Mouse (Mus musculus): ENCODE measurements around the gene Hand1. TPM values are rescaled to one million over a fixed set of nuclear protein-coding genes. Genes with fewer than 3 reads are reported as not detected.
A peak's percentile ranks its signal among the peaks of the same experiment; 100 is the strongest.

Hand1 gene
- polyA plus RNA-seq, 1 experiment from 2014 or later = 1.6 TPM

DNA sequence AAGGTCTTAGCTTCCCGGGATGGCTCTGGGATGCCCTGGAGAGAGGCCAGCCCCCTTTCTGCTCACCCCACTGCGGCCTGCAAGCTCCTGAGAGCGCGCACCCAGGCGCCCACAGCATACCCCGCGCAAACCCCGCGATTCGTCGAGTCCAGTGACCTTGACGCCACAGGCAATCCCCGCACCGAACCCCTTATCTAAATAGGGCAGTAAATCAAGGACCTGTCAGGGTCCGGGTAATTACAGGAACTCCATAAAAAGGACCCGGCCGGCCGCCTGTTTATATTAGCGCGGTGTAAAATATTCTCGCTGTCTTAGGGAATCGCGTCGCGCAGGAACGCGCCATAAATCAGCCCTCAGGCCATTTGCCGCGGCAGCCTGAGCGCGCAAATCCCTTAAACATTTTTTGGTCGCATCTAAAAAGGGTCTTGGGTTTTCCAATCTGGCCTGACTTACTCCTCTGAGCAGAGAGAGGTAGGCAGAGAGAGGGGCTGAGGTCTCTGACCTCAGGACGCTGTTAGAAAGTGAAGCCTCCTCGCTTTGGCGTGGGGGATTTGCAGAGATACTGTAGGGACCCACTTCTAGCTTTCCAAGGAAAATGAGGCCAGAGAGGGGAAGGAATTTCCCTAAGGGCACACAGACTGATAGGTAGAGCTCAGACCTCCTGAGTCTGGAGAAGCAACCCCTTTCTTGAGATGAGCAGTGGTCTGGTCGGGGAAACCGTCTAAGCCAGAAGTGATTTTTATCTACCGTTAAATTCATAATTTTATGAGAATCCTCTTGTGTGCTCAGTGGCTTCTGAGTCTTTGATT is 4.5 kb upstream of the Hand1 start:
- no peaks in the 10 kb centered on the region for H3K9me3 ChIP-seq (ENCODE audit: control insufficient read depth, low read length)
- no peak overlapping the region for H3K9ac ChIP-seq (ENCODE audit: low read depth, low read length)

GRCm38 (mm10) chr11:57836401-57836800 is 3.8 kb upstream of the Hand1 start:
- H3K27me3 ChIP-seq (replicated peaks; ENCODE audit: control insufficient read depth, insufficient read depth, low read length) = peaks cover 98% of the 10 kb centered on the region
- ATAC-seq (ENCODE audit: low read depth) (no peak), DNase-seq (ENCODE audit: low spot score) (no peak)
- H3K4me3 ChIP-seq (ENCODE audit: low read depth, low read length) = no peak overlapping the region
- H3K4me1 ChIP-seq (ENCODE audit: control insufficient read depth, insufficient read depth, low read length) = no peaks in the 10 kb centered on the region
- no peaks in the 10 kb centered on the region for H3K9me3 ChIP-seq (ENCODE audit: control insufficient read depth, low read length)
- H3K27ac ChIP-seq (replicated peaks; ENCODE audit: low read depth, low read length) = no peak overlapping the region
- H3K4me2 ChIP-seq (ENCODE audit: low read depth, low read length) = no peak overlapping the region
- WGBS = 10% methylated on average over 9 of the region's 9 CpGs
- H3K9ac ChIP-seq (ENCODE audit: low read depth, low read length) = no peak overlapping the region
- H3K36me3 ChIP-seq (ENCODE audit: control insufficient read depth, insufficient read depth, low read length) = no peaks in the 10 kb centered on the region

More for the DNA sequence above, 4.5 kb upstream of the Hand1 start:
- ATAC-seq (ENCODE audit: low read depth) = no peak
- Histone ChIP-seq H3K27ac (replicated peaks; ENCODE audit: low read depth, low read length) (no peak overlapping the region), H3K4me1 (ENCODE audit: control insufficient read depth, insufficient read depth, low read length) (no peaks in the 10 kb centered on the region), H3K27me3 (replicated peaks; ENCODE audit: control insufficient read depth, insufficient read depth, low read length) (peaks cover 98% of the 10 kb centered on the region), H3K4me2 (ENCODE audit: low read depth, low read length) (peak overlapping the region; percentile 35), H3K4me3 (ENCODE audit: low read depth, low read length) (peak overlapping the region; percentile 11; the same call in 1 of the 2 replicates), H3K36me3 (ENCODE audit: control insufficient read depth, insufficient read depth, low read length) (no peaks in the 10 kb centered on the region)
- no peak for DNase-seq (ENCODE audit: low spot score)
- 2% methylated on average over 38 of the region's 38 CpGs for WGBS

DNA sequence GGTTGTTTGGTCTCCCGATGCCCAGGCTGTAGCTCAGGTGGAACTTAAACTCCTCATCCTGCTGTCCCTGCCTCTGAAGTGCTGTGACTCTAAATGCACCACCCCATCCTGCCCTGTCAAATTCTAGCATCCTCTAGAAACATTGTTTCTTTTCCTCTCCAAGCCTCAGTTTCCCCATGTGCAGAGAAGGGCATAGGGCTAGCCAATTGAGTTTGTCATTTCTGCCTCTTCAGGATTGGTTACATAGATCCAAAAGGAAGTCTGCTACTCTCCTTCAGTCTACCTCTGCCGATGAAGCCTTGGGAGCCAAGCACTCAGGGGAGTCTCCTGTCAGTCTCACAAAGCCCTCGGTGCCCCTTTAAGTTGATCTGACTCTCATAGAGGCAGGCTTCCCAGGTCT is 3.3 kb upstream of the Hand1 start:
- Histone ChIP-seq H3K36me3 (ENCODE audit: control insufficient read depth, insufficient read depth, low read length) (no peaks in the 10 kb centered on the region), H3K9me3 (ENCODE audit: control insufficient read depth, low read length) (no peaks in the 10 kb centered on the region), H3K4me3 (ENCODE audit: low read depth, low read length) (no peak overlapping the region), H3K27ac (replicated peaks; ENCODE audit: low read depth, low read length) (no peak overlapping the region), H3K27me3 (replicated peaks; ENCODE audit: control insufficient read depth, insufficient read depth, low read length) (peaks cover 98% of the 10 kb centered on the region), H3K4me2 (ENCODE audit: low read depth, low read length) (no peak overlapping the region), H3K4me1 (ENCODE audit: control insufficient read depth, insufficient read depth, low read length) (no peaks in the 10 kb centered on the region), H3K9ac (ENCODE audit: low read depth, low read length) (no peak overlapping the region)
- ATAC-seq (ENCODE audit: low read depth) (no peak), DNase-seq (ENCODE audit: low spot score) (no peak)
- WGBS = 17% methylated on average over 3 of the region's 3 CpGs

DNA sequence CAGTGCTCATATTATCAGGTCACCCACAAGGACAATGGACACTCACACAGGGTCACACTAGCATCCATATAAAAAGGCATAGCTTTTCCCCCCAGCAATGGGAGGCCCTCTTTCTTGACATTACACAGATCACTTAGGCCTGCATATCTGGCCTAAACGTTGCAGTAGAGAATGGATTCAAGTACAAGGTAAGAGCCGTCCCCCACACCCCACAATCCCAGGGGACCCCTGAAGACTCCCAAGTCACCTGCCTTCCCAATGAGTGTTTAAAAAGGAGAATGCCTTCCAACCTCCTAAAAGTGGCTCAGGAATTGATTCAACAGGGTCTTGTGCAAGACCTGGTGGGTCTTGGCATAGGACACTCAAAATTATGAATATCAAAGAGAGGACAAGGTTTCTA is 2.7 kb upstream of the Hand1 start:
- Histone ChIP-seq H3K27ac (replicated peaks; ENCODE audit: low read depth, low read length) (no peak overlapping the region), H3K4me2 (ENCODE audit: low read depth, low read length) (no peak overlapping the region), H3K27me3 (replicated peaks; ENCODE audit: control insufficient read depth, insufficient read depth, low read length) (peaks cover 98% of the 10 kb centered on the region), H3K9me3 (ENCODE audit: control insufficient read depth, low read length) (no peaks in the 10 kb centered on the region), H3K4me1 (ENCODE audit: control insufficient read depth, insufficient read depth, low read length) (no peaks in the 10 kb centered on the region), H3K4me3 (ENCODE audit: low read depth, low read length) (no peak overlapping the region), H3K9ac (ENCODE audit: low read depth, low read length) (no peak overlapping the region), H3K36me3 (ENCODE audit: control insufficient read depth, insufficient read depth, low read length) (no peaks in the 10 kb centered on the region)
- DNase-seq (ENCODE audit: low spot score) = no peak
- WGBS = 15% methylated on average over 2 of the region's 2 CpGs
- no peak for ATAC-seq (ENCODE audit: low read depth)

DNA sequence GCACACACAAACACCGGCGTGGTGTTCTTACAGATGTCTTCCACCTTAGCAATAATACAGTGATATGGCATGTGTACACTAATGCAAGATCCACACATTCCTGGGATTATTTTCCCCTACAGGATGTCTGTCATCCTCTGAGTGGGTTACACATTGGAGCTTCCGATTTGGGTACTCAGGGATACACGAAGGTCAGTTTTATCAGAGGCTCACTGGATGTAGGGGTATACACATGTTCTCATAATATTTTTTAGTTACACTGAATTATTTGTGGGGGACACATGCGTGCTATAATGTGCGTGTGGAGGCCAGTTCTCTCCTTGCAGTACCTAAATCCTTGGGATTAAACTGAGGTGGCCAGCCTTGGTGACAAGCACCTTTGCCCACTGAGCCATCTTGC is 1.4 kb upstream of the Hand1 start:
- 8% methylated on average over 6 of the region's 6 CpGs for WGBS
- H3K9me3 ChIP-seq (ENCODE audit: control insufficient read depth, low read length) = no peaks in the 10 kb centered on the region
- no peaks in the 10 kb centered on the region for H3K4me1 ChIP-seq (ENCODE audit: control insufficient read depth, insufficient read depth, low read length)
- H3K4me2 ChIP-seq (ENCODE audit: low read depth, low read length) = 0 out of 2 replicates have a peak overlapping the region, but pooled peaks have one; percentile 25
- H3K36me3 ChIP-seq (ENCODE audit: control insufficient read depth, insufficient read depth, low read length) = no peaks in the 10 kb centered on the region
- peaks cover 98% of the 10 kb centered on the region for H3K27me3 ChIP-seq (replicated peaks; ENCODE audit: control insufficient read depth, insufficient read depth, low read length)
- no peak overlapping the region for H3K27ac ChIP-seq (replicated peaks; ENCODE audit: low read depth, low read length)
- no peak for DNase-seq (ENCODE audit: low spot score)
- ATAC-seq (ENCODE audit: low read depth) = no peak
- no peak overlapping the region; the same call in 1 of the 2 replicates for H3K4me3 ChIP-seq (ENCODE audit: low read depth, low read length)
- no peak overlapping the region for H3K9ac ChIP-seq (ENCODE audit: low read depth, low read length)

- Histone ChIP-seq H3K27ac (replicated peaks; ENCODE audit: low read depth, low read length) (no peak overlapping the region), H3K36me3 (ENCODE audit: control insufficient read depth, insufficient read depth, low read length) (no peaks in the 10 kb centered on the region), H3K9ac (ENCODE audit: low read depth, low read length) (no peak overlapping the region), H3K4me2 (ENCODE audit: low read depth, low read length) (peak overlapping the region; percentile 25), H3K27me3 (replicated peaks; ENCODE audit: control insufficient read depth, insufficient read depth, low read length) (peaks cover 98% of the 10 kb centered on the region), H3K9me3 (ENCODE audit: control insufficient read depth, low read length) (no peaks in the 10 kb centered on the region), H3K4me3 (ENCODE audit: low read depth, low read length) (no peak overlapping the region; the same call in 1 of the 2 replicates), H3K4me1 (ENCODE audit: control insufficient read depth, insufficient read depth, low read length) (no peaks in the 10 kb centered on the region)
- 3% methylated on average over 23 of the region's 30 CpGs for WGBS
- DNase-seq (ENCODE audit: low spot score) (peak; percentile 46), ATAC-seq (ENCODE audit: low read depth) (no peak)
Observed at GRCm38 (mm10) chr11:57833296-57833977, 819 bp upstream of the Hand1 start.

- Histone ChIP-seq H3K27ac (replicated peaks; ENCODE audit: low read depth, low read length) (no peak overlapping the region), H3K27me3 (replicated peaks; ENCODE audit: control insufficient read depth, insufficient read depth, low read length) (peaks cover 98% of the 10 kb centered on the region), H3K9ac (ENCODE audit: low read depth, low read length) (no peak overlapping the region), H3K36me3 (ENCODE audit: control insufficient read depth, insufficient read depth, low read length) (no peaks in the 10 kb centered on the region), H3K4me3 (ENCODE audit: low read depth, low read length) (peak overlapping the region; percentile 18), H3K9me3 (ENCODE audit: control insufficient read depth, low read length) (no peaks in the 10 kb centered on the region), H3K4me1 (ENCODE audit: control insufficient read depth, insufficient read depth, low read length) (peaks cover 5% of the 10 kb centered on the region), H3K4me2 (ENCODE audit: low read depth, low read length) (no peak overlapping the region)
- ATAC-seq (ENCODE audit: low read depth) (no peak), DNase-seq (ENCODE audit: low spot score) (no peak)
- 17% methylated on average over 15 of the region's 16 CpGs for WGBS
Observed at GRCm38 (mm10) chr11:57831861-57832260, 757 bp downstream of the Hand1 start.

DNA sequence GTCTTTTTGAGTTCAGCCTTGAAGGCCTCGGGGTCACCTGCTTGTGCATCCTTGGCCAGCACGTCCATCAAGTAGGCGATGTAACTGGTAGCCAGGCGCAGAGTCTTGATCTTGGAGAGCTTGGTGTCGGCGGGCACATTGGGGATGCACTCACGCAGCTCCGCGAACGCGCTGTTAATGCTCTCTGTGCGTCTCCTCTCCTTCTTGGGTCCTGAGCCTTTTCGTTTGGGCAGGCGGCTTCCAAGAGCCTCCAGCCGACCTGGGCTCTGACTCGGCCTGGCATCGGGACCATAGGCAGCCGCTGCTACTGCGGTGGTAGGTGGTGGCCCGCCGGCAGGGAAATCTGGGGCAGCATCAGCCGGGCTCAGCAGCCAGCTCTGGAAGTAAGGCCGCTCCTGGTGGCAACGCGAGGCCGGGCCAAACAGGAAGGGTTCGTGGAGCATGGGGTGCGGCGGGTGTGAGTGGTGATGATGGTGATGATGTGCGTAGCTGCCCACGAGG is 1.3 kb downstream of the Hand1 start:
- DNase-seq (ENCODE audit: low spot score) = no peak
- 5% methylated on average over 26 of the region's 31 CpGs for WGBS
- peak overlapping the region; percentile 23; the same call in 1 of the 2 replicates for H3K9ac ChIP-seq (ENCODE audit: low read depth, low read length)

More for the DNA sequence above, 1.3 kb downstream of the Hand1 start:
- Histone ChIP-seq H3K36me3 (ENCODE audit: control insufficient read depth, insufficient read depth, low read length) (no peaks in the 10 kb centered on the region), H3K4me3 (ENCODE audit: low read depth, low read length) (peak overlapping the region; percentile 18), H3K27me3 (replicated peaks; ENCODE audit: control insufficient read depth, insufficient read depth, low read length) (peaks cover 98% of the 10 kb centered on the region), H3K4me1 (ENCODE audit: control insufficient read depth, insufficient read depth, low read length) (peaks cover 5% of the 10 kb centered on the region), H3K27ac (replicated peaks; ENCODE audit: low read depth, low read length) (no peak overlapping the region), H3K9me3 (ENCODE audit: control insufficient read depth, low read length) (no peaks in the 10 kb centered on the region), H3K4me2 (ENCODE audit: low read depth, low read length) (no peak overlapping the region)
- no peak for ATAC-seq (ENCODE audit: low read depth)

Data from embryonic facial prominence, embryonic 14.5 days (tissue).